In genomic region chr9:51238741-51239385, GRCm38 (mm10) we compare ENCODE assay signal across 9 mouse cellular contexts. TPM values are rescaled to one million over a fixed set of nuclear protein-coding genes. Genes with fewer than 3 reads are reported as not detected.
DNase-seq lines count a peak whose midpoint lies in the region.
"Had no signal": no experiment of that assay in that cellular context is flagged by ENCODE, and none has a peak within 500 bp of the region (broad histone marks: within the 10 kb centered on the region; RNA-seq: fewer than 3 reads in every experiment).

No protein-coding gene starts in this region.

- DNase-seq in ovary, adult 18-20 months (ENCODE audit: low spot score), result peak; percentile 13
- no peak for DNase-seq in ovary, postnatal 10 days (ENCODE audit: low spot score)
- peak; percentile 75 to 84 for DNase-seq in frontal cortex, adult 2 months (ENCODE audit: extremely low spot score in 1 of 2, low spot score in 1 of 2)
- DNase-seq in layer of hippocampus, postnatal 14 days (ENCODE audit: low spot score in 2 of 2), result peak; percentile 20 to 32
- DNase-seq in right cerebral cortex, postnatal 14 days, result peak; percentile 32
- DNase-seq in spleen, adult 12 weeks (ENCODE audit: low spot score), result no peak
- no peak for DNase-seq in urinary bladder, postnatal 14 days (ENCODE audit: low spot score)
- no peak for DNase-seq in kidney, adult 8-10 months

RNA-seq across cellular contexts. Expression of gene Pou2af1, which starts 25.4 kb away (rescaled TPM):
- 0.22 and 0.23 TPM in 2 replicates for polyA plus RNA-seq in frontal cortex, adult 2 months (2012; rRNA removed)
- not detected for total RNA-seq in layer of hippocampus, postnatal 14 days (2021)
- polyA plus RNA-seq: midbrain, embryonic 12.5 days had no signal

RNA-seq across cellular contexts. Expression of gene Colca2, which starts 39.5 kb away (rescaled TPM):
- polyA plus RNA-seq in frontal cortex, adult 2 months (2012; rRNA removed), result 3.6 and 4.4 TPM in 2 replicates
- 1 to 10 TPM in 1 of 2 experiments, under 1 TPM in 1; 0.69 to 1.0 TPM for total RNA-seq in layer of hippocampus, postnatal 14 days (2021)

Comparison
In these comparisons a context has a peak if more than half of its experiments do, and no peak if none do; other contexts are left out.
1. DNase-seq: peak in ovary, adult 18-20 months (single experiment), frontal cortex, adult 2 months (2 of 2), layer of hippocampus, postnatal 14 days (2 of 2) and right cerebral cortex, postnatal 14 days (single experiment); none in ovary, postnatal 10 days (single experiment), spleen, adult 12 weeks (single experiment), urinary bladder, postnatal 14 days (single experiment) and kidney, adult 8-10 months (0 of 2).